Mouse (Mus musculus) kidney, adult 9 months (tissue): ENCODE results near the gene Cfl2.

Experiments
- DNase-seq: peaks from one replicate; pipeline ENCODE4 v3.0.0; 2022

The Cfl2 gene

DNA sequence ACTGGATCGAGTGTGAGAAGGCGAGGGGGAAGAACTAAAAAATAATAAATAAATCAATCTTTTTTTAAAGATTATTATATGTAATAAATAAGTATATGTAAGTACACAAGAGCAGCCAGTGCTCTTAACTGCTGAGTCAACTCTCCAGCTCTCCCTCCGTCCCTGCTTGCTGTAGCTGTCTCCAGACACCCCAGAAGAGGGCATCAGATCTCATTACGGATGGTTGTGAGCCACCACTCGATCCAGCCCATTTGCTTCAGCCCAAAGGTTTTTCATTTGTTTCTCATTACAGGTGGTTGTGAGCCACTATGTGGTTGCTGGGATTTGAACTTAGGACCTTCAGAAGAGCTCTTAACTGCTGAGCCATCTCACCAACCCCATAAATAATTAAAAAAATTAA is 32.8 kb downstream of the Cfl2 start:
- no peak for DNase-seq

DNA sequence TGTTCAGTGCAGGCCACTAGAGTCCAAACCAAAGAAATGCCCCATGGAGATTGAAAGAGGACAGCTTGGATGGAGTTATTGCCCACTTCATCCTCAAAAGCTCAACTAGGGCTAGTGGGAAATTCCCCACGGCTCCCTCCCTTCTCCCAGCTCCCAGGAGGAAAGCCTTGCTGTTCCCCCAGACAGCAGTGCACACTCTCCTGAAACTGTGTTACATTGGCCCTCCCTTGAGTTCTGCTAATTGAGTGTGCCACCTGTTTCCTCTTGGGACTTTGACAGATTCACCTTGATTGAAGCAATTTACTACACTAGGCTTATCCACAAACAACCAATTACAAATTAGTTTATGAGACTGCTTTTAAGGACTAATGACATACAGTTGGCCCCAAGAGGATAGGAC is 34.6 kb downstream of the Cfl2 start:
- no peak for DNase-seq

DNA sequence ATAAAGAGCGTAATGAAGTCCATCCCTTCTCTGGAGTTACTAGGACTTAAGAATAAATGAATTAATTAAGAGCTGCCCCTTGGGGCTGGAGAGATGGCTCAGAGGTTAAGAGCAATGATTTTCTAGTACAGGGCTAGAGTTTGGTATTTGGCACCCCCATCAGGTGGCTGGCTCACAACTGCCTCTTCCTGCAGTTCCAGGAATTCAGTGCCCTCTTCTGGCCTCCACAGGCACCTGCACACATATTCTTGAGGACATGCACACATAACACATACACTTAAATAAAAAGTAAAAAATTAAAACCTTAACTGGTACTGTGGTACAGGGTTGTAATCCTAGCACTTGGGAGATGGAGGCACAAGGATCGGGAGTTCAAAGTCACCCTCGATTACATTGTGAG is 37.5 kb downstream of the Cfl2 start:
- DNase-seq, result peak; percentile 40

DNA sequence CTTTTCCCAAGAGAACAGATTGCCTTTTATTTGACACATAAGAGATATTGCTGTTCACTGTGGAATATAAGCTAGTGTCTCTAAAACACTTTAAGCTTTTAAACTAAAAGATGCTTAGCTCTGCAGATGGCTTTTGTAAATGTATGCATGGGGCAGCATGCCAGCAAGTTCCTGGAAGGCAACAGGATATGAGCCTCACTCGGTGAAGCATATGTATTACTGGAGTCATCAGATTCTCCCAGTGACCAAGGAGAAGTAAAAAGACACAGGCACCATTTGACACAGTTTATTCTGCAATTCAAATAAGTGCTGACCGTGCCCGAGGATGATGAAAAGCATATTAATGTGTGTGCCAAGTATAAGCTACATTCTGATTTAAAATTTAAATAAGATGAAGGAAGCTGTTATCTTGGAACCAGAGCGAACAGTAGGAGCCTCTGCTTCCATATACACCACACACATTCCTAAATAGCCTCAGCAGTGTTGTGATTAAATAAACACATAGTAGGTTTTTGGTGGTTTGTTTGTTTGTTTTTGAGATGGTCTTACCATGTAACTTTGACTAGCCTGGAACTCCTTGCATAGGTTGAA is 39.7 kb downstream of the Cfl2 start:
- no peak for DNase-seq

DNA sequence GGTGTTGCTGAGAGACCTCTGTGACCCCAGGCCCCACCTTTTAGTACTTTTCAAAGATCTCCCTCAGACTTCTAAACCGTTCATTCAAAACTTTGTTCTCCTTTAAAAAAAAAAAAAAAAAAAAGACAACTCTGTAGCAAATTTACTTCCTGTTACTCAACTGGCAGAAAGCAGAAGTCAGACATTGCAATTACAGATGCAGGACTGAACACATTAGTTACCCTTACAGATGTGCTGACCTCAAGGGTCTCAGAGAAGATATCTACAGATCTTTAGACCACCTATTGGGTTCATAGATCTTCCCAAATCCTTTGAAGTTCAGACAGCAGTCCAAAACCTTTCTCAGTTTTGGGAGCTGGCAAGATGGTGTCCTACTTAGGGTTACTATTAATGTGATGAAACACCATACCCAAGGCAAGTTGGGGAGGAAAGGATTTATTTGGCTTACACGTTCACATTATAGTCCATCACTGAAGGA is 42.0 kb downstream of the Cfl2 start:
- no peak for DNase-seq

DNA sequence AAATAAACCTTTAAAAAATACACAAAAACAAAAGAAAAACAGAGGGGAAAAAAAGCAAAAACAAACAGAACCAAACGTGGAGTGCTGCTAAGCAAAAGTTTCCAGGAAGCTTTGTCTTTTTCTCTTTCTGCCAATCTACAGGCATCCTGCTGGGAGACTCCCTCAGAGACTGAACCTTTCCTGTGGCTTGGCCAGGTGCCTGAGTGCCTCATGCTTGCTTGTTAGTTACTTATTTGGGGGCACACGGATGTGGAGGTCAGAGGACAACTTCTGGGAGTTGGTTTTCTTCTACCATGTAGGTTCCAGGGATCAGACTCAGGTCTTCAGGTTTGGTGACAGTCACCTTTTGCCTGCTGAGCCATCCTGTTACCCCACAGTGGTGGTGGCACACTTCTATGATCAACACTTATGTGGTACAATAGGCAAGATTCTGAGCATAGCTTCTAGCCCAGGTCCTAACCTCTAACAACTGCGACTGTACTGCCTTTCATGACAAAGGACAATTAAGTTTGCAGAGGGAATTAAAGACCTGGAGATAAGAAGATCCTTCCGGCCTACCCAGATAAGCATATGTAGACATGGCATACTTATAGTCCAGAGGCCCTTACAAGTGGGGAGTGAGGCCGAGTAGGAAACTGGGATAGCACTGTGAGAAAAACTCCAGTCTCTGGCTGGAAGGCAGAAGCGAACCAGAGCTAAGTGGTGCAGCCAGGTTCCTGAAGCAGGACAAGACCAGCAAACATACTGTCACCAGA is 43.3 kb downstream of the Cfl2 start:
- peak; percentile 92 for DNase-seq

DNA sequence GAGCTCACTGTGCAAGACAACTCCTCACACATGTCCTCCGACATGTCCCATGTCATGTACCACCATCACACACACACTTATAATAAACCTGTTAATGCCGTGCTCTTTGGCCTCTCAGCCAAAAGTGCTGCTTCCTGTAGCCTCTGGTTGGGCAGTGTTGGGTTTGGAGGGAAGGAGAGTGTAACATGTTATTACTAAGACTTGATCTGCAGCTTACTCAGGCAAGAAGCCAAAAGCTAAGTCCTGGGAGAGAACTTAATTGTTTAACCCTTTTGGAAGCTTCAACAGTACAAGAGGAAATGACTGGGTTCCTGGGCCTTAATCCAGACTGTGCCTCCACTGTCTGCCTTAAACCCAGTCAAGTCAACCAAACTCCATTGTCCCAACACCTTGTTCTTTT is 52.5 kb downstream of the Cfl2 start:
- no peak for DNase-seq
